Mouse (Mus musculus): Measurements from ENCODE around the gene Rhot1. TPM values are rescaled to one million over a fixed set of nuclear protein-coding genes. Genes with fewer than 3 reads are reported as not detected.
A peak's percentile ranks its signal among the peaks of the same experiment; 100 is the strongest.
"Not testable (repeated sequence)": the region's sequence is repeated elsewhere in the genome, so short reads cannot be mapped to it uniquely, and the experiment has no call there.

Rhot1 gene
- polyA plus RNA-seq, 1 experiment from 2014 or later: 78.6 TPM

- no peak for ATAC-seq (replicated peaks)
- Histone ChIP-seq H3K27me3 (no peaks in the 10 kb centered on the region), H3K4me2 (replicated peaks) (no peak overlapping the region), H3K4me3 (no peak overlapping the region), H3K27ac (replicated peaks) (no peak overlapping the region), H3K9me3 (no peaks in the 10 kb centered on the region), H3K4me1 (no peaks in the 10 kb centered on the region), H3K9ac (replicated peaks) (no peak overlapping the region), H3K36me3 (no peaks in the 10 kb centered on the region)
- 82% methylated on average over 6 of the region's 6 CpGs for WGBS
Observed at GRCm38 (mm10) chr11:80202296-80202695, 6.5 kb upstream of the Rhot1 start.

DNA sequence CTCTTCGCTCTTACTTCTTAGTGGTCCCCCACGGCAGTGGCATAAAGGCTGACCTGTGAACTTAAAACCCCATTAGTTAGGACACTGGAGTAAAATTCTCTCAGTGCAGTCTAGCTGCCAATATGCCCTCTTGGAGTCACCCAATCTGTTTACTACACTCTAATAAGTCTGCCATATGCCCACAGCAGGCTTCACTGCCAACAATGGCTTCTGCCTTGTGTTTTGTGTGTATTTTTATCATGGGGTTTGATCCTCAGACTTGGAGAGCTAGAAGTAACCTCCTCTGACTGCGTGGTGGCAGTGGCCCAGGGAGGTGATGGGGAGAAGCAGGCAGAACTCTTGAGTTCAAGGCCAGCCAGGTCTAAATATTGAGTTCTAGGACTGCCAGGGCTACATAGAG is 4.8 kb upstream of the Rhot1 start:
- no peaks in the 10 kb centered on the region for H3K9me3 ChIP-seq
- no peak overlapping the region for H3K27ac ChIP-seq (replicated peaks)
- 0 out of 2 replicates have a peak, but pooled peaks cover 3% of the 10 kb centered on the region for H3K4me1 ChIP-seq
- H3K4me3 ChIP-seq: no peak overlapping the region
- WGBS: 71% methylated on average over 3 of the region's 3 CpGs
- no peak for ATAC-seq (replicated peaks)
- H3K9ac ChIP-seq (replicated peaks): no peak overlapping the region
- H3K27me3 ChIP-seq: no peaks in the 10 kb centered on the region
- no peaks in the 10 kb centered on the region for H3K36me3 ChIP-seq
- no peak overlapping the region for H3K4me2 ChIP-seq (replicated peaks)

DNA sequence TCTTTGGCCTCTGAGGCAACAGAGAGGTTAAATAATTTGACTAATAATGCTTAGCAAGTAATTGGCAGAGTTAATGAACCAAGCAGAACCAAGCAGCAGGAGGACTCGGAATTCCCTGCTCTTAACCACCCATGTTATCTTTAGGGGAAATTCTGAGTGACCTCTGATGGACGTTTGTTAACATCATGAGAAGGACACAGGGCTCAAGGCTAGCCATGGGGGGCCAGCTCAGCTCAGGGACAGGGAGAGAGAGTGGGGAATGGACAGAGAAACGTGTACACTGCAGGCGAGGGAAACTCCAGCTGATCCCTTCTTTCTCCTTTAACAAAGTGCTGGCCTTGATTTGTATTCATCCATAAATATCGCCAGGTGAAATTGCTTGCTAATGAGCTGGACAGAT is 3.9 kb upstream of the Rhot1 start:
- Histone ChIP-seq H3K4me3 (no peak overlapping the region), H3K27ac (replicated peaks) (no peak overlapping the region), H3K9me3 (no peaks in the 10 kb centered on the region), H3K36me3 (no peaks in the 10 kb centered on the region), H3K4me1 (peaks cover 8% of the 10 kb centered on the region), H3K9ac (replicated peaks) (no peak overlapping the region), H3K4me2 (replicated peaks) (no peak overlapping the region), H3K27me3 (no peaks in the 10 kb centered on the region)
- no peak for ATAC-seq (replicated peaks)
- 34% methylated on average over 5 of the region's 5 CpGs for WGBS

- H3K27ac ChIP-seq (replicated peaks): no peak overlapping the region
- ATAC-seq (replicated peaks): peak; percentile 27
Observed at GRCm38 (mm10) chr11:80208465-80208859, 357 bp upstream of the Rhot1 start.

DNA sequence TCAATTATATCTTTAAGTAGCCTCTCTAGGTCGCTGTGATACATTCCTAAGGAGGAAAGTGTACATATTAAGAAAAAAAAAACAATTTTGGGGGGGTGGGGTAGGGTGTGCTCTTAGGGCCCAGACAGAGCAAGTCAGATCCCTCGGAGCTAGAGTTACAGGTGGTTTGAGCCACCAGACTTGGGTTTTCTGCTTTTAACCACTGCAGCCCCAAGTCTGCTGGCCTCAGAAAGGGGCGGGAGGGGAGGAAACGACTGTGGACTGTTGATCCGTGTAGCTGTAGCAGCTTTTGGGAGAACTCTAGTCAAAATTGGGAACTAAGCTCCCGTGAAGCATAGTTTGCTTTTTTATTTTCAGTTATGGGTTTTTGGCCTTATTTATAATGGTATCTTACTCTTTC is 1.5 kb downstream of the Rhot1 start:
- H3K4me3 ChIP-seq: peak overlapping the region; percentile 68; the same call in 1 of the 2 replicates
- WGBS: 45% methylated on average over 6 of the region's 6 CpGs
- no peaks in the 10 kb centered on the region for H3K9me3 ChIP-seq
- H3K4me2 ChIP-seq (replicated peaks): peak overlapping the region; percentile 65
- no peaks in the 10 kb centered on the region for H3K27me3 ChIP-seq
- H3K27ac ChIP-seq (replicated peaks): no peak overlapping the region
- no peak for ATAC-seq (replicated peaks)
- H3K4me1 ChIP-seq: peaks cover 17% of the 10 kb centered on the region
- H3K36me3 ChIP-seq: peaks cover 8% of the 10 kb centered on the region; the same call in 1 of the 2 replicates
- H3K9ac ChIP-seq (replicated peaks): peak overlapping the region; percentile 92; the same call in 1 of the 2 replicates

More at GRCm38 (mm10) chr11:80208465-80208859, 357 bp upstream of the Rhot1 start:
- Histone ChIP-seq H3K4me1 (peaks cover 17% of the 10 kb centered on the region), H3K27me3 (no peaks in the 10 kb centered on the region), H3K4me2 (replicated peaks) (no peak overlapping the region), H3K4me3 (peak overlapping the region; percentile 68), H3K9me3 (no peaks in the 10 kb centered on the region), H3K36me3 (no peaks in the 10 kb centered on the region; the same call in 1 of the 2 replicates), H3K9ac (replicated peaks) (no peak overlapping the region)
- 34% methylated on average over 7 of the region's 7 CpGs for WGBS

GRCm38 (mm10) chr11:80212282-80212681 is 3.5 kb downstream of the Rhot1 start:
- peaks cover 17% of the 10 kb centered on the region for H3K4me1 ChIP-seq
- no peak for ATAC-seq (replicated peaks)
- H3K27me3 ChIP-seq: no peaks in the 10 kb centered on the region
- H3K9me3 ChIP-seq: no peaks in the 10 kb centered on the region
- no peak overlapping the region for H3K27ac ChIP-seq (replicated peaks)
- H3K9ac ChIP-seq (replicated peaks): no peak overlapping the region
- no peak overlapping the region for H3K4me2 ChIP-seq (replicated peaks)
- peaks cover 8% of the 10 kb centered on the region; the same call in 1 of the 2 replicates for H3K36me3 ChIP-seq
- H3K4me3 ChIP-seq: no peak overlapping the region
- 96% methylated on average over 2 of the region's 2 CpGs for WGBS

GRCm38 (mm10) chr11:80215291-80215690 is 6.5 kb downstream of the Rhot1 start:
- H3K9me3 ChIP-seq: no peaks in the 10 kb centered on the region
- 95% methylated on average over 3 of the region's 3 CpGs for WGBS
- H3K36me3 ChIP-seq: peaks cover 8% of the 10 kb centered on the region; the same call in 1 of the 2 replicates
- no peak overlapping the region for H3K4me3 ChIP-seq
- no peak overlapping the region for H3K9ac ChIP-seq (replicated peaks)
- no peak overlapping the region for H3K4me2 ChIP-seq (replicated peaks)
- peaks cover 6% of the 10 kb centered on the region for H3K4me1 ChIP-seq
- ATAC-seq (replicated peaks): no peak
- no peaks in the 10 kb centered on the region for H3K27me3 ChIP-seq
- H3K27ac ChIP-seq (replicated peaks): no peak overlapping the region

DNA sequence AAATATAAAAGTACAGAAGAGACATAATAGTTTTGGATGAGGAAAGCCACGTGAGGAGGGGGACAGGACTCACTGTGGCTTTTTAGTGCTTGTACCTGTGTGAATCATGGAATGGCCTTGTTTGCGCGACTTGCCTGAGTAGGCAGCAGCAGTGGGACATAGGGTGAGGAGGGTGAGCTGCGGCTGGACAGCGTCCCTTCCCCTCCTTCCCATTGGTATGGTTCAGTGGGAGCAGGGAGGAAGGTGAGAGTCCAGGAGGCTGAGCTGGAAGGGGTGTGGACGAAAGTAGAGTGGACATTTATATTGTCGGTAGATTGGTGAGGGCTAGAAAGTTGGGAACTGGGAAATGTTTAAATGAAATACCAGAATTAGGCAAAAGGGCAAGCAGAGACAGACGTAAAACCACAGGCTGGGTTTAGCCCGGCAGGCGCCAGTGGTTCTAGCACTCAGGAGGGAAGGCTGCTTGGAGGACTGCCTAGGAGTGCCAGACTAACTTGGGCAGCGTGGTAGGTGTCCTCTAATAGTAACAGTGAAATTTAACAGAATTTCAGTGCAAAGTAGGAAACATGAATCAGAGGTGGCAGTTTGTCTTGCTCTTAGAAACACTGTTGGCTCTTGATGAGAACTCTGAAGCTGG is 10.0 kb downstream of the Rhot1 start:
- H3K27ac ChIP-seq (replicated peaks): no peak overlapping the region
- H3K4me3 ChIP-seq: no peak overlapping the region
- H3K4me1 ChIP-seq: no peaks in the 10 kb centered on the region
- no peak overlapping the region for H3K9ac ChIP-seq (replicated peaks)
- H3K9me3 ChIP-seq: no peaks in the 10 kb centered on the region
- H3K4me2 ChIP-seq (replicated peaks): no peak overlapping the region
- no peaks in the 10 kb centered on the region for H3K27me3 ChIP-seq
- 88% methylated on average over 11 of the region's 11 CpGs for WGBS
- peaks cover 24% of the 10 kb centered on the region; the same call in 1 of the 2 replicates for H3K36me3 ChIP-seq
- no peak for ATAC-seq (replicated peaks)

DNA sequence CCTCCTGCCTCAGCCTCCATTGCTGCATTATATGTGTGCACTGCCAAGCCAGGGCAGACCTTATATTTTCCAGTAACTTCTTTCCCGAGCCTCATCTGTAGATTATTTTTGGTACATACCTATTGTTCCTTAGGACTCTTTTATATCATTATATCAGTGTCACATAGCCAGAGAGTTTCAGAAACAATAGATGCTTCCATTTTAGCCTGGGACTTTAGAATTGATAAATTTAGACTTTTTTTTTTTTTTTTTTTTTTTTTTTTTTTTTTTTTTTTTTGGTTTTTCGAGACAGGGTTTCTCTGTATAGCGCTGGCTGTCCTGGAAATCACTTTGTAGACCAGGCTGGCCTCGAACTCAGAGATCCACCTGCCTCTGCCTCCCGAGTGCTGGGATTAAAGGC is 21.2 kb downstream of the Rhot1 start:
- not testable (repeated sequence) for H3K4me3 ChIP-seq; H3K27me3 ChIP-seq; H3K9me3 ChIP-seq; ATAC-seq (replicated peaks); H3K9ac ChIP-seq (replicated peaks); H3K4me2 ChIP-seq (replicated peaks); H3K27ac ChIP-seq (replicated peaks); H3K4me1 ChIP-seq
- WGBS: 89% methylated on average over 5 of the region's 5 CpGs
- H3K36me3 ChIP-seq: peaks cover 58% of the 10 kb centered on the region

DNA sequence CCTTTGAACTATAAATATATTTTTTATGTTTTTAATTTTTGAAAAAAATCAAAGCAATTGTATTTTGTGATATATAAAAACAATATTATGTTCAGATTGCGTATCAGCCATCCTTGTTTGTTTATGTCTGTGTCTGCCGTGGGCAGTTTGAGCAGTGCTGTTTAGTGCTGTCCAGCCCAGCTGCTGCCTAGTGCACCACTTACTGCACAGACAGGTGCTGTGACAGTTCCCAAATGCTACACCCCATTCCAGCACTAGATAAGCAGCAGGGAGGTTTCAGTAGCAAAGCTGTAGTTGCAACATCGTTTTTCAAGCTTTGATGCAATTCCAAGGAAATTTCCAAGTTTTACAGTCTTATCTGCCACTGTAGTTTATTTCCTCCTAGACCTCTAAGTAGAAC is 28.5 kb downstream of the Rhot1 start:
- peaks cover 32% of the 10 kb centered on the region for H3K36me3 ChIP-seq
- WGBS: 87% methylated on average over 3 of the region's 3 CpGs
- no peak overlapping the region for H3K9ac ChIP-seq (replicated peaks)
- no peak overlapping the region for H3K4me3 ChIP-seq
- H3K4me1 ChIP-seq: no peaks in the 10 kb centered on the region
- H3K4me2 ChIP-seq (replicated peaks): no peak overlapping the region
- no peak overlapping the region for H3K27ac ChIP-seq (replicated peaks)
- ATAC-seq (replicated peaks): no peak
- H3K27me3 ChIP-seq: no peaks in the 10 kb centered on the region
- H3K9me3 ChIP-seq: no peaks in the 10 kb centered on the region

- 92% methylated on average over 4 of the region's 4 CpGs for WGBS
Observed at GRCm38 (mm10) chr11:80238306-80238705, 29.5 kb downstream of the Rhot1 start.

DNA sequence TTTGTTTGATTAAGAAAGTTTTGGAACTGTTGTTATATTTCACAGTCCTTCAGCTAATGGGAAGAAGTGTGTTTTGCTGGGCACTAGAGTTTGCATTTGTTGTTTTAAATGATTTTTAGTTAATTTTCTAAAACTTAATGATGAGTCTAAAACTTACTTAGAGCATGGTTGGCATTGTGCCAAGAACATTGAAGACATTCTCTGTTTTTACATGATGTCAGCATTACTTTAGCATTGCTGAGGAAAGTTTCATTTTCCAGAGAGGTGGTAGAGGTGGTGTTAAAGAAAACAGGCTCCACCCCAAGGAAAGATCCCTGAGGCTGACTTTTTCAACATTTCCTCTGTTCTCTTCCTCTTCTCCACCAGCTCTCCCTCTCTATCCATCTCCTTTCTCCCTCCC is 38.2 kb downstream of the Rhot1 start:
- Histone ChIP-seq H3K27ac (replicated peaks) (no peak overlapping the region), H3K9me3 (no peaks in the 10 kb centered on the region), H3K27me3 (no peaks in the 10 kb centered on the region), H3K9ac (replicated peaks) (no peak overlapping the region), H3K4me2 (replicated peaks) (no peak overlapping the region), H3K36me3 (peaks cover 82% of the 10 kb centered on the region), H3K4me1 (no peaks in the 10 kb centered on the region), H3K4me3 (no peak overlapping the region)
- ATAC-seq (replicated peaks): no peak

More at GRCm38 (mm10) chr11:80238306-80238705, 29.5 kb downstream of the Rhot1 start:
- peaks cover 34% of the 10 kb centered on the region for H3K36me3 ChIP-seq
- no peak overlapping the region for H3K27ac ChIP-seq (replicated peaks)
- no peaks in the 10 kb centered on the region for H3K27me3 ChIP-seq
- no peak for ATAC-seq (replicated peaks)
- H3K9me3 ChIP-seq: no peaks in the 10 kb centered on the region
- H3K4me1 ChIP-seq: no peaks in the 10 kb centered on the region
- no peak overlapping the region for H3K4me2 ChIP-seq (replicated peaks)
- no peak overlapping the region for H3K9ac ChIP-seq (replicated peaks)
- H3K4me3 ChIP-seq: no peak overlapping the region

GRCm38 (mm10) chr11:80248531-80248930 is 39.7 kb downstream of the Rhot1 start:
- Histone ChIP-seq H3K27me3 (no peaks in the 10 kb centered on the region), H3K9ac (replicated peaks) (no peak overlapping the region), H3K36me3 (peaks cover 74% of the 10 kb centered on the region), H3K27ac (replicated peaks) (no peak overlapping the region), H3K4me1 (no peaks in the 10 kb centered on the region), H3K4me2 (replicated peaks) (no peak overlapping the region), H3K9me3 (no peaks in the 10 kb centered on the region), H3K4me3 (no peak overlapping the region)
- no peak for ATAC-seq (replicated peaks)
- WGBS: 93% methylated on average over 3 of the region's 3 CpGs
